Mouse (Mus musculus) brain, adult 2 months (tissue): ENCODE data around the gene Fbxo3.
"Not testable (repeated sequence)": the region's sequence is repeated elsewhere in the genome, so short reads cannot be mapped to it uniquely, and the experiment has no call there.

Experiments used
- DNase-seq: peaks from one replicate; pipeline ENCODE4 v3.0.0; 2011; ENCODE audit warnings: low read depth, low spot score

Gene Fbxo3

GRCm38 (mm10) chr2:104027458-104028138, at the start of gene Fbxo3:
Fbxo3 (plus strand) TSS chr2:104027721.
- DNase-seq, result peak; percentile 84

DNA sequence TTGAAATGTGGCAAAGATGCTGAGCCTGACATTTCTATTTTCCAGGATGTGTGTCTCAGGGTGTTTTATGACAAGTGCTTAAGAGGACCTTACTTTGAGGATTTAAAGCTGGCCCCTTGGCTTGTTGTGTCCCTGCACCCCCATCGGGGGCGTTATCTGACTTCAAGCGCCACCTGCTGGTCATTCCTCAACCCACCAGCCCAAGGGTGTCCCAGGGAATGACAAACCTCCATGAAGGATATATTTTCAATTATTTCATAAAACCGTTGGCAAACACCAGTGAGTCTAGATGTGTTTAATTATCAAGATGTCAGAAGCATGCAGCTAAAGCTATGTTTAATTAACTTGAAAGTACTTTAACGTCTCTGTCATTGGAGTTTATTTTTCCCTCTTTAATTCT, 45.3 kb upstream of the Fbxo3 start:
- DNase-seq, result peak; percentile 73

DNA sequence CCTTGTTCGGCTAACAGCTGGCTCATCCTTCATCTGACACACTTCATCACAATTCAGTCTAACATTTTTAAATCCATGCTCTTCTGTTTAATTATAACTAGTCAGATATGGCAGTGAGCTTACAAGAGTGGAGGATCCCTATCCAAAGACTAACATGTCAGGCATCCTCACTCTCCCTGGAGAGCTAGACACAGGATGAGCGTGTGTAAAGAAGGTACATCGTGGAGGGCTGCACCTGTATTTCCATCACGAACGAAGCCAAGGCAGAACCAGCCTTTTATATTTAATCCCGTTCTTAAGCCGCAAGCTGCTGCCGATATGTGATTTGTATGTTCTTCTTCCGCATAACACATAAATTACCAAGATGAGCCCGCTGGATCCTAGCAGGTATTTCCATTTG, 44.4 kb upstream of the Fbxo3 start:
- no peak for DNase-seq

- not testable (repeated sequence) for DNase-seq
Observed at GRCm38 (mm10) chr2:103987595-103987994, 39.9 kb upstream of the Fbxo3 start.

DNA sequence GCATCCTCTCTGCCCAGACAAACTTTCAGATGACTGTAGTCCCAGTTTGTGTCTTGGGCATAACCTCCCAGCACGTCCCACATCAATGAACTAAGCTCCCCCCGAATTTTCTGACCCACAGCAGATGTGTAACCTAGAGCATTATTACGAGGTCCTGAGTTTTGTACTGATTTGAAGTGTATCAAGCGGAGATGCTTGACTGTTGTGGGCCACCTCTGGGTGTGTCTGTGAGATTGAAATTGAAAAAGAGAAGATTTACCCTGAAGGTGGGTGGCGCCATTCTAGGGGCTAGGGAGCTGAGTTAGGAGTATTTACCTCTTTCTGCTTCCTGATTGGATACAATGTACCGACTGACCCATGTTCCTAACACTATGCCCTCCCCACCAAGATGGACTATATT, 37.8 kb upstream of the Fbxo3 start:
- no peak for DNase-seq

GRCm38 (mm10) chr2:103991303-103991702, 36.2 kb upstream of the Fbxo3 start:
- DNase-seq, result no peak

GRCm38 (mm10) chr2:103992162-103992561, 35.4 kb upstream of the Fbxo3 start:
- no peak for DNase-seq

- no peak for DNase-seq
Observed at GRCm38 (mm10) chr2:103992618-103993332, 34.7 kb upstream of the Fbxo3 start.

- DNase-seq, result peak; percentile 58
Observed at GRCm38 (mm10) chr2:104001076-104001475, 26.4 kb upstream of the Fbxo3 start.

DNA sequence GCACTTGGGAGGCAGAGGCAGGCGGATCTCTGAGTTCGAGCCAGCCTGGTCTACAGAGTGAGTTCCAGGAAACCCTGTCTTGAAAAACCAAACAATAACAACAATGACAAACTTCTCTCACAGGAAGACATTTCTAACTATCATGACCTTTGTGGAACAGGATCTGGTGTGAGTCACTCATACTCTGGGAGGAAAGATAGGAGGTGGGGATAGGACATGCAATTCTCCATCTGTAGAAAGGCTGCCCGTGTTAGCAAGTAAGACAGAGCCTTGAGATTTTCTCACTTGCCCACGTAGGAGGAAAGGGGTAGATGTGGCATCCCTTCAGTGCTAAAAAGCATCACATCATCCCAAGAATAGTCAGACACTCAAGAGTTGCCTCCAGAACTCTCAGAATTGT, 25.7 kb upstream of the Fbxo3 start:
- peak; percentile 26 for DNase-seq

GRCm38 (mm10) chr2:104002711-104003413, 24.7 kb upstream of the Fbxo3 start:
- peak; percentile 82 for DNase-seq

- no peak for DNase-seq
Observed at GRCm38 (mm10) chr2:104007793-104008519, 19.6 kb upstream of the Fbxo3 start.

DNA sequence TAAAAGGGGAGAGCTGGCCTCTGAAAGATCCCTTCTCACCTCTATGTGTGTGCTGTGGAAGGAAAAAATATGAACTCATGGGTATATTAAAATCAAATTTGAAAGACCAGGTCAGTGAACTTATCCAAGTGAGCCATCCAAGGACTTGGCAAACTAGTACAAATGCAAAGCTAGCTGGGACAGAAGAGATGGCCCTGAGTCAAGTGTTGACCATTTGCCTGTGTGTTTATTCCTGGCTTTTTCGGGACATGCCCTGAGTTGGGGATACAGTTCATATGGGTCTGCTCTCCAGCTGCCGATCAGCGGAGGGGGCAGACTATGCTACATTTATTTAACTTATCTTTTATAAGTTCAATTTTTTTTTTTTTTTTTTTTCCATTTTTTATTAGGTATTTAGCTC, 18.7 kb upstream of the Fbxo3 start:
- DNase-seq, result not testable (repeated sequence)

DNA sequence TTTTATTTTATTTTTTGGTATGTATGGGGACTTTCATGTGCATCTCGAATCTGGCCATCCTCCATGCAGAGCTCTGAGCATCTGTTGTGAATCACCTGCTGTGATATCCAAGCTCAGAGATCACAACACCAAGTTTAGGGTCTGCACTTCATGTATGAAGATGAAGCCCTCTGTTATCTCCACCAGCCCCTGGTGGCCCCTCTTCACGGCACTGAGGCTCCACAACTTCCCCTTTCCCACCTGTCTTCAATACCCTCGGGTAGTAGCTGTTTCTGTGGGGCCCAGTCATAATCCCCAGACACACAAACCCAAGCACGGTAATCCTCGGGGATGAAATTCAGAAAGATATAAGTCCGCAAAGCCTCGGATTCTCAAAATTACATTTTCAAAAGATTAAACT, 4.4 kb upstream of the Fbxo3 start:
- DNase-seq, result no peak

- no peak for DNase-seq
Observed at GRCm38 (mm10) chr2:104024656-104025055, 2.9 kb upstream of the Fbxo3 start.

DNA sequence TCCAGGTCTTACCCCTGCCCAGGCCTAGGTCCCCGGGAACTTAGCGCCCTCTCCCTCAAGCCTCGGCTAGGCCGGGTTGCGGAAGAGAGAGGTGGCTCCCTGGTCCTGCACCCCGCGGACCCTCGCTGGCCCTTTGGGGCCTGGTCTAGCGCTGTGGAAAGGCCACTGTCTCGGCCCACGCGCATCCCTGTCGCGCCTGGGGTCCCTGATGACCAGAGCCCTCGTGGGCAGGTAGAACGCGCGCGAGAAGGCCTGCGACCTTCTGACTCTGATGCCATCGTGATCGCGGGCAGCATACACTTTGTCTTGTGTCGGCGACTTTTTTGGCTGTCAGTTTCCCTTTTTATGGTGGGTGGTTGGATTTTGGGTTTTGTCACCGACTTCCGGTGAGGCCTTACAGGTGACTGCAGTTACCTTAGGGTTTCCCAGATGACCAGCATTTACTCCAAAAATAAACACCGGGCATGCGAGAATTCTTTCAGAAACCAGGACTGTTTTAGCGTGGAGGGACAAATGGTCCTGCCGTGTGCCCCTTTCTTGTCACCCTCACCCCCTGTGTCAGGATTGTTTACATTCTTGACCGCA, 710 bp downstream of the Fbxo3 start, which contains the start of gene 4931422A03Rik:
TSS of gene 4931422A03Rik (minus strand) at position 223 of the 585 bp plus-strand sequence.
- peak; percentile 40 for DNase-seq

DNA sequence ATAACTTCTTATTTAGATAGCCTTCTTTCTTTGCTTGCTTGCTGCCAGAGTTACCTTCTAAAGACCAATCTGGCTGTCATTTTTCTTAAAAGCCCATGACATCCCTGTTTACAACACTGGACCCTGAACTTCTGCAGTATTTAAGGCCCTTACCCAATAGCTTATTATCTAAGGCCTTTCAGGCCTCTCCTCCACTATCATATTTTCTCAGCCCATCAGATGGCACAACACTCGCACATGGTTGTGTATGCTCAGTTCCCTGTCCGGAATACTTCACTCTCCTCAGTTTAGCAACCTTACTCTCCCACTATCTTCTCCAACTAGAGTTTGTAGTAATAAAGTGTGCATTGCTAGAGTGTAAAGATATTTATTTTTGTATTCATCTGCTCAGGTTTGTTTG, 1.6 kb downstream of the Fbxo3 start:
- DNase-seq, result no peak

- no peak for DNase-seq
Observed at GRCm38 (mm10) chr2:104030381-104030780, 2.9 kb downstream of the Fbxo3 start.

GRCm38 (mm10) chr2:104032056-104032455, 4.5 kb downstream of the Fbxo3 start:
- no peak for DNase-seq

GRCm38 (mm10) chr2:104034832-104035472, 7.4 kb downstream of the Fbxo3 start:
- peak; percentile 86 for DNase-seq

DNA sequence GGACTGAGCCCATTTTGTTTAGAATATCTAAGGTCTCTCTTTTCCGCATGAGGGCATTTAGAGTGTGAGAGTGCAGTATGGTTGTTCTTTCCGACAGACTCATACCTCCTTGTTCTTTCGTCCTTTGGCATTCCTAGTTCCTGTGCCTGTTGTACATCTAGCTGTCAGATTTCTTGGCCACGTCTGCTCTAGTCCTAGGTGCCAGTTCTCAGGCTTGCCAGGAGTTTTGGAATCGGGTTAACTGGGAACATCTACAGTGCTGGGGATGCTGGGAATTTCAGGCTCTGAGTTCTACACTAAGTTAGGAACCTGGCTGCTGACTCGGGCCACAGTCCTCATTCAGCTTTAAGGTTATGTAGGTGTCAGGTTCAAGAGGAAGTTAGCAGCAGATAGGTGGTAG, 8.1 kb downstream of the Fbxo3 start:
- peak; percentile 57 for DNase-seq
